Mouse (Mus musculus): Measurements from ENCODE around the gene Rnf138rt1. TPM values are rescaled to one million over a fixed set of nuclear protein-coding genes. Genes with fewer than 3 reads are reported as not detected.

Rnf138rt1 gene
- polyA plus RNA-seq, 1 experiment from 2014 or later, result not detected

DNA sequence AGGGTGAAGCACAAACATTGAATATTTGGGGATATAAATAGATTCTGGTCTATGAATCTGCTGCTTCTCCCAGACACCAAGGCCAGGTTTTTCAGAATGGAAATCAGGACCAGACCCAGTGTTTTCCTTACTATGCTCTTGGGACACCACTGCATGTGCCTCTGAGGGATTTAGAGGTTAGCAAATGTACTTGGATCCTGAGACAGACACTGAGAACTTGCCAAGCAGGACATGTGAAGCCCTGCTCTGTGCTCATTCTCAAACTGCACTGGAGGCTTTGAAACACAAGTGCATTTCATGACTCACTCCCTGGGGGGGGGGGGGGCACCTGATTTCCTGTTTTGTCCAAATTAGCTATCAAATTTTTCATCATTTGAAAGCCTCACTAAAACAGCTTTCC, 37.5 kb downstream of the Rnf138rt1 start:
- Histone ChIP-seq H3K4me1 (ENCODE audit: control insufficient read depth, insufficient read depth, low read length) (no peaks in the 10 kb centered on the region), H3K27ac (replicated peaks; ENCODE audit: low read depth, low read length) (no peak overlapping the region), H3K9ac (ENCODE audit: low read length) (no peak overlapping the region), H3K4me3 (ENCODE audit: low read depth, low read length) (no peak overlapping the region), H3K9me3 (ENCODE audit: control insufficient read depth, low read length) (no peaks in the 10 kb centered on the region), H3K27me3 (ENCODE audit: control insufficient read depth, insufficient read depth, low read length) (no peaks in the 10 kb centered on the region), H3K36me3 (ENCODE audit: control insufficient read depth, insufficient read depth, low read length) (no peaks in the 10 kb centered on the region), H3K4me2 (ENCODE audit: low read depth, severe bottlenecking) (no peak overlapping the region)
- ATAC-seq (ENCODE audit: insufficient number of reproducible peaks, low FRiP score, low TSS enrichment, low read depth), result no peak
- no peak for DNase-seq (ENCODE audit: low spot score)

DNA sequence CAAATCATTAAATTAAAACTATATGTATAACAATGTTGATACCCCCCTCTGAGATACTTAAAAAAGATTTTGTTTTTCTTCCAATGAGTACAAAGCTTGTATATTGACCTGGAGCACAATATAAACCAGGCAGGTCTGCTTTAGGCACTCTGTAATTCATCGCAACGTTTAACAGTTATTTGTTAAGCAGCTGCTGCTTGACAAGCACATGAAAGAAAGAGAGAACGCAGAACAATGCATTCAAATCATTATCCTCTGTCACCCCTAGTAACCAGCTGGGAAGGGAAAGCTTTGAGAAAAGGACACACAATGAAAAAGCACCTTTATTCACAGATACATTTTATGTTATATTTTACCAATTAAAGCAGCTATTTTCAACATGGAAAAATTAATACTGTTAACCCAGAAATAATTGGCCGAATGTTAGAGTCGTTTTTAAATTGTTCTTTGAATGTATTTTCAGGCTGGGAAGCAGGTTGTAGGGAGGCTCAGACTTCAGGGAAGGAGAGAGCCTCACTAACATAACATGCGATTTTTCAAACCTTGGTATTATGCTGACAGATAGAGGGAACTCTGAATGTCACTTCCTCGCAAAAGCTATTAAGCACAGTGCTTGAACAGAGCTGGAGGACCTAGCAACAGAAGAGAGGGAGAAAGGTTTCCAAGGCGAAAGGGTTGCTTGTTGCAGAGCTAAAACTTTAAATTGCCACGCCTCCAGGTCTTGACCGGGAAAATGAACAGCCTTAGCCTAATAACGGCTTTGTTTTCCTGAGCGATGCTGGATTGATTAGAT, 38.1 kb downstream of the Rnf138rt1 start:
- no peak overlapping the region for H3K4me3 ChIP-seq (ENCODE audit: low read depth, low read length)
- H3K27me3 ChIP-seq (ENCODE audit: control insufficient read depth, insufficient read depth, low read length), result no peaks in the 10 kb centered on the region
- H3K27ac ChIP-seq (replicated peaks; ENCODE audit: low read depth, low read length), result no peak overlapping the region
- ATAC-seq (ENCODE audit: insufficient number of reproducible peaks, low FRiP score, low TSS enrichment, low read depth) (no peak), DNase-seq (ENCODE audit: low spot score) (no peak)
- no peaks in the 10 kb centered on the region for H3K9me3 ChIP-seq (ENCODE audit: control insufficient read depth, low read length)
- 46% methylated on average over 12 of the region's 12 CpGs for WGBS
- no peaks in the 10 kb centered on the region for H3K36me3 ChIP-seq (ENCODE audit: control insufficient read depth, insufficient read depth, low read length)
- H3K4me1 ChIP-seq (ENCODE audit: control insufficient read depth, insufficient read depth, low read length), result no peaks in the 10 kb centered on the region
- no peak overlapping the region for H3K9ac ChIP-seq (ENCODE audit: low read length)
- H3K4me2 ChIP-seq (ENCODE audit: low read depth, severe bottlenecking), result no peak overlapping the region

DNA sequence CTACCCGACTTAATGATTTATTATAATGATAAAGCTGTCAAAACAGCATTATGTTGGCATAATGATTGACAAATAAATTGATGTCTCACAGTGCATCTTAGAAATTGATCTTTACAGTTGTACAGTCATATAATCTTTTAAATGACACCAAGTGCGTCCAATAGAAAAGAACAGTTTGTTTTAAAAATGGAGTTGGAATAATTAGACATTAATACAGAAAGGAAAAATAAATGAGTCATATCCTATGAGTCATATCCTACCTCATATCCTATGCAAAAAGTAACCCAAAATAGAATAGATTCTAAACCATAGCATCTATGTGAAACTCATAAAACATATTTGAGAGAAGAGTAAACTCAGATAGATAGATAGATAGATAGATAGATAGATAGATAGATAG, 40.5 kb downstream of the Rnf138rt1 start:
- no peaks in the 10 kb centered on the region for H3K36me3 ChIP-seq (ENCODE audit: control insufficient read depth, insufficient read depth, low read length)
- H3K27ac ChIP-seq (replicated peaks; ENCODE audit: low read depth, low read length), result no peak overlapping the region
- H3K9me3 ChIP-seq (ENCODE audit: control insufficient read depth, low read length), result no peaks in the 10 kb centered on the region
- H3K4me2 ChIP-seq (ENCODE audit: low read depth, severe bottlenecking), result no peak overlapping the region
- no peaks in the 10 kb centered on the region for H3K27me3 ChIP-seq (ENCODE audit: control insufficient read depth, insufficient read depth, low read length)
- no peak overlapping the region for H3K9ac ChIP-seq (ENCODE audit: low read length)
- ATAC-seq (ENCODE audit: insufficient number of reproducible peaks, low FRiP score, low TSS enrichment, low read depth) (no peak), DNase-seq (ENCODE audit: low spot score) (no peak)
- H3K4me1 ChIP-seq (ENCODE audit: control insufficient read depth, insufficient read depth, low read length), result no peaks in the 10 kb centered on the region
- H3K4me3 ChIP-seq (ENCODE audit: low read depth, low read length), result no peak overlapping the region
- 71% methylated on average over 2 of the region's 2 CpGs for WGBS

Other genes starting within 250 kb of the Rnf138rt1 start
- gene Grpr, start 211.7 kb downstream of the Rnf138rt1 start, polyA plus RNA-seq (2014; fragmentation: Nextera tagmentation; extraction: Ambion mirVana), result 0.13 and 0.17 TPM in 2 replicates
- 23.4 and 23.5 TPM in 2 replicates for gene Ap1s2, start 147.7 kb upstream of the Rnf138rt1 start, polyA plus RNA-seq (2014; fragmentation: Nextera tagmentation; extraction: Ambion mirVana)
- gene Zrsr2, start 197.3 kb upstream of the Rnf138rt1 start, polyA plus RNA-seq (2014; fragmentation: Nextera tagmentation; extraction: Ambion mirVana), result 75.5 and 76.6 TPM in 2 replicates